Mouse (Mus musculus): ENCODE measurements around the gene Cic. TPM values are rescaled to one million over a fixed set of nuclear protein-coding genes. Genes with fewer than 3 reads are reported as not detected.

The Cic gene
- polyA plus RNA-seq, 1 experiment from 2014 or later = 38.0 TPM

DNA sequence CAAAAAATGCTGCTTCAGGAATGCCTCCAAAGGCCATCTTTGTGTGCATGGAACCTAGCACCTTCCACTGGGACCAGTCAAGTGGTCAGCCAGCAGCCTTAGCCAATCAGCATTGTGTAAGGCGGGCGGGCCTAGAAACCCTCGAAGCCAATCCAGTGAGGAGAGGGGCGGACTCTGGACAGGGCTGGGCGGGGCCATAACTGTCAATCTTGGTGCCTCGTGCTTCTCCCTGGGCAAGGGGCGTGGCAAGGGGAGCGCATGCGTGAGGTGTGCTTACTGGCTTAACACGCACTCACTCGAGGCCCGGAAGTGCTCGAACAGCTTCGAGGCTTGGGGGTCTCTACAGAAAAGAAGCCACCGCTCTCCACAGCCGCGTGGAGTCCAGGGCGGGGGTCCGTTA lies 33.6 kb downstream of the Cic start, which contains the start of gene Prr19:
Prr19 (plus strand) TSS at position 349 of the 400 bp plus-strand sequence.
- Histone ChIP-seq H3K27ac (ENCODE audit: low read depth) (no peak within 1 kb of the TSS), H3K4me2 (ENCODE audit: low read length) (no peak within 1 kb of the TSS), H3K27me3 (replicated peaks; ENCODE audit: control insufficient read depth, insufficient read depth, low read length) (no peaks in the 10 kb centered on the region), H3K36me3 (ENCODE audit: control insufficient read depth, insufficient read depth, low read length) (no peaks in the 10 kb centered on the region), H3K4me1 (replicated peaks; ENCODE audit: control insufficient read depth, insufficient read depth, low read length) (peaks cover 12% of the 10 kb centered on the region), H3K9me3 (ENCODE audit: control insufficient read depth, low read length) (no peaks in the 10 kb centered on the region), H3K4me3 (ENCODE audit: low read depth, low read length) (no peak within 1 kb of the TSS), H3K9ac (ENCODE audit: low read length) (no peak within 1 kb of the TSS)
- 45% methylated on average over 19 of the region's 19 CpGs for WGBS
- DNase-seq (ENCODE audit: low spot score) (no peak), ATAC-seq (replicated peaks; ENCODE audit: low FRiP score, low TSS enrichment, low read depth) (no peak)

DNA sequence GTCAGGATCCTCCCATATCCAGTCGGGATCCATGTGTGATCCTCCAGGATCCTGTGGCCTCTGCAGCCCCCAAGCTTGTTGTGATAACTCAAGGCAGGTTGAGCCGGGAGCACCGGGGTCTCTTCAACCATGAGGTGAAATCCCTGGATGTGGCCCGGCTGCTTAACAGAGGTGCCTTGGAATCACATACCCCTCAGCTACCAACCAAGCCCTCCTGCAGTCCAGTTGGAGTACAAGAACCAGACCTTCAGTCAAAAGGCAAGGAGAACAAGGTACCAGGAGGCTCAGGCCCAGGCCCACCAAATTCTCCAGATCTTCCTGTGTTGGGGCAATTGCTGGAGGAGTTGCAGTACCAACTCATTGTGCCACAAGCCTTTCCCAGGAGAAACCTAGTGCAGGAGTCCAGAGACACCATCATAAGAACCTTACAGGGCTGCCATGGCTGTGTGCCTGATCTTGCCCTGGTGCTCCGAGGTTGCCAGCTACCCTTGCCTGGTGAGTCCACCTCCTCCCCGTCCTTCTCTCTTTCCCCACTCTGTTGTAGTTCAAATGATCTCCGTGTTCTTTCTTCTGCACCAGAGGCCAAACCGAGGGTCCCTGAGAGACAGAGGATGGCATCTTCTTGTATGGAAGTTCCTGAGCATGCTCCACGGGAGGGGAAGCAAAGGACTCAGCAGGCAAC lies 35.6 kb downstream of the Cic start:
- Histone ChIP-seq H3K27me3 (replicated peaks; ENCODE audit: control insufficient read depth, insufficient read depth, low read length) (peaks cover 7% of the 10 kb centered on the region; the same call in 1 of the 2 replicates), H3K36me3 (ENCODE audit: control insufficient read depth, insufficient read depth, low read length) (no peaks in the 10 kb centered on the region), H3K4me1 (replicated peaks; ENCODE audit: control insufficient read depth, insufficient read depth, low read length) (0 out of 2 replicates have a peak, but pooled peaks cover 3% of the 10 kb centered on the region), H3K9ac (ENCODE audit: low read length) (no peak overlapping the region), H3K4me2 (ENCODE audit: low read length) (no peak overlapping the region), H3K4me3 (ENCODE audit: low read depth, low read length) (no peak overlapping the region), H3K9me3 (ENCODE audit: control insufficient read depth, low read length) (no peaks in the 10 kb centered on the region), H3K27ac (ENCODE audit: low read depth) (no peak overlapping the region)
- DNase-seq (ENCODE audit: low spot score) = no peak
- 59% methylated on average over 9 of the region's 9 CpGs for WGBS
- no peak for ATAC-seq (replicated peaks; ENCODE audit: low FRiP score, low TSS enrichment, low read depth)

GRCm38 (mm10) chr7:25303685-25304006 lies 36.1 kb downstream of the Cic start:
- 52% methylated on average over 3 of the region's 3 CpGs for WGBS

DNA sequence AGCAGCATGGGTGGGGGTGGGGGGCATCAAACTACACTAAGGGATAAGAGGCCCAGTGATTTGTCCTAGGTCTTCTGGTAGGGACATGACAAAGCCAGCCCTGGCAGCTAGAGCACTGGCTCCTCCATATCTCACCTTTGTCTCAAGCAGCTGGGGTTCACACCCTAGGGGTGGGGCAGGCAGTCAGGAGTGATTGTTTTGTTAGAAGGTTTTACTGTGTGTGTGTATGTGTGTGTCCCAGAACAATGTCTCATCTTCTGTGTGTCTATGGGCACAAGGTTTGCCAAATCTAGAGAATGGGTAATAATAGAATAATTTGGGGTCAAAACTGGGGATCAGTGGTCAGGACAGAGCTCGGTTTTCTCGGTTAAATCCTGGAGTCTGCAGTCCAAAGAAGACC lies 38.0 kb downstream of the Cic start:
- WGBS = 0% methylated on average over 2 of the region's 2 CpGs
- H3K4me1 ChIP-seq (replicated peaks; ENCODE audit: control insufficient read depth, insufficient read depth, low read length) = 0 out of 2 replicates have a peak, but pooled peaks cover 3% of the 10 kb centered on the region
- peak overlapping the region; percentile 47 for H3K4me3 ChIP-seq (ENCODE audit: low read depth, low read length)
- peak overlapping the region; percentile 95 for H3K4me2 ChIP-seq (ENCODE audit: low read length)
- H3K27ac ChIP-seq (ENCODE audit: low read depth) = no peak overlapping the region
- no peaks in the 10 kb centered on the region for H3K36me3 ChIP-seq (ENCODE audit: control insufficient read depth, insufficient read depth, low read length)
- no peak for DNase-seq (ENCODE audit: low spot score)
- no peak for ATAC-seq (replicated peaks; ENCODE audit: low FRiP score, low TSS enrichment, low read depth)
- H3K27me3 ChIP-seq (replicated peaks; ENCODE audit: control insufficient read depth, insufficient read depth, low read length) = peaks cover 12% of the 10 kb centered on the region; the same call in 1 of the 2 replicates
- H3K9me3 ChIP-seq (ENCODE audit: control insufficient read depth, low read length) = no peaks in the 10 kb centered on the region
- H3K9ac ChIP-seq (ENCODE audit: low read length) = no peak overlapping the region

More at GRCm38 (mm10) chr7:25303685-25304006, 36.1 kb downstream of the Cic start:
- Histone ChIP-seq H3K4me3 (ENCODE audit: low read depth, low read length) (no peak overlapping the region), H3K9me3 (ENCODE audit: control insufficient read depth, low read length) (no peaks in the 10 kb centered on the region), H3K4me1 (replicated peaks; ENCODE audit: control insufficient read depth, insufficient read depth, low read length) (0 out of 2 replicates have a peak, but pooled peaks cover 3% of the 10 kb centered on the region), H3K36me3 (ENCODE audit: control insufficient read depth, insufficient read depth, low read length) (no peaks in the 10 kb centered on the region), H3K27me3 (replicated peaks; ENCODE audit: control insufficient read depth, insufficient read depth, low read length) (peaks cover 7% of the 10 kb centered on the region; the same call in 1 of the 2 replicates), H3K9ac (ENCODE audit: low read length) (no peak overlapping the region), H3K27ac (ENCODE audit: low read depth) (no peak overlapping the region), H3K4me2 (ENCODE audit: low read length) (no peak overlapping the region)
- ATAC-seq (replicated peaks; ENCODE audit: low FRiP score, low TSS enrichment, low read depth) (no peak), DNase-seq (ENCODE audit: low spot score) (no peak)

DNA sequence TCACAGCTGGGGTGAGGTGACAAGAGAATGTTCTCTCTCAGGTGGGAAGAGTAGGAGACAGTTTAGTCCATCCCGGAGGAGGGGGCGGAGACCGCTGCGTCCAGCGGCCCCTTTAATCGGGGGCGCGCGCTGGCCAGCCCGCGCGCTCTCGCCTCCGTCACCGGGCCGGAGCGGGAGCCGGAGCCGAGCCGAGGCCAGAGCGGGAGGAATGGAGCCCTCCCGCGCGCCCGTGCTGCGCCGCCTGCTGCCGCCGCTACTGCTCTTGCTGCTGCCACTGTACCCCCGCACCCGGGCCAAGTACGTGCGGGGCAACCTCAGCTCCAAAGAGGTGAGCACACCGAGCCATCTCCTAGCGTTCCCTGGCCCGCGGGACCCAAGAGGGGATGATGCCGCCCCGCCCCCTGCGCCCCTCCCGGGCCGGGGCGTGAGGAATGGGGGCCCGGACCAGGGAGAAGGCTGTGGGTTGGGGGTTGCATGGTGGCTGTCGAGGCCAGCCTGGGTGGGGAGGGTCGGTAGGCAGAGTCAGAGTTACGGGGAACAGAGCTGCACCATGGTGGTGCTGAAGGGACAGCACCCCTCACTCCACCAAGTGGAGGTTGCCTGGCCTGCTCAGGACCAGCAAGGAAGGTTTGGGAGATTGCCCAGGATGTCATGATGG lies 38.6 kb downstream of the Cic start, which contains the start of gene Tmem145:
Tmem145 (plus strand) TSS at position 151 of the 658 bp plus-strand sequence.
- Histone ChIP-seq H3K9me3 (ENCODE audit: control insufficient read depth, low read length) (no peaks in the 10 kb centered on the region), H3K4me3 (ENCODE audit: low read depth, low read length) (peak within 1 kb of the TSS; percentile 47), H3K27ac (ENCODE audit: low read depth) (no peak within 1 kb of the TSS), H3K9ac (ENCODE audit: low read length) (no peak within 1 kb of the TSS), H3K4me2 (ENCODE audit: low read length) (peak within 1 kb of the TSS; percentile 95), H3K36me3 (ENCODE audit: control insufficient read depth, insufficient read depth, low read length) (no peaks in the 10 kb centered on the region), H3K4me1 (replicated peaks; ENCODE audit: control insufficient read depth, insufficient read depth, low read length) (0 out of 2 replicates have a peak, but pooled peaks cover 3% of the 10 kb centered on the region), H3K27me3 (replicated peaks; ENCODE audit: control insufficient read depth, insufficient read depth, low read length) (peaks cover 12% of the 10 kb centered on the region; the same call in 1 of the 2 replicates)
- ATAC-seq (replicated peaks; ENCODE audit: low FRiP score, low TSS enrichment, low read depth) (peak; percentile 75; the same call in 1 of the 2 replicates), DNase-seq (ENCODE audit: low spot score) (peak; percentile 85)
- under 1% methylated on average over 45 of the region's 47 CpGs for WGBS

- H3K9me3 ChIP-seq (ENCODE audit: control insufficient read depth, low read length) = no peaks in the 10 kb centered on the region
- H3K9ac ChIP-seq (ENCODE audit: low read length) = no peak overlapping the region
- peak overlapping the region; percentile 47; the same call in 1 of the 2 replicates for H3K4me3 ChIP-seq (ENCODE audit: low read depth, low read length)
- WGBS = 37% methylated on average over 2 of the region's 2 CpGs
- DNase-seq (ENCODE audit: low spot score) (no peak), ATAC-seq (replicated peaks; ENCODE audit: low FRiP score, low TSS enrichment, low read depth) (no peak)
- H3K4me2 ChIP-seq (ENCODE audit: low read length) = no peak overlapping the region
- no peaks in the 10 kb centered on the region for H3K36me3 ChIP-seq (ENCODE audit: control insufficient read depth, insufficient read depth, low read length)
- H3K4me1 ChIP-seq (replicated peaks; ENCODE audit: control insufficient read depth, insufficient read depth, low read length) = 0 out of 2 replicates have a peak, but pooled peaks cover 3% of the 10 kb centered on the region
- H3K27ac ChIP-seq (ENCODE audit: low read depth) = no peak overlapping the region
- H3K27me3 ChIP-seq (replicated peaks; ENCODE audit: control insufficient read depth, insufficient read depth, low read length) = peaks cover 12% of the 10 kb centered on the region; the same call in 1 of the 2 replicates
Measured at GRCm38 (mm10) chr7:25306614-25306996, 39.1 kb downstream of the Cic start.

DNA sequence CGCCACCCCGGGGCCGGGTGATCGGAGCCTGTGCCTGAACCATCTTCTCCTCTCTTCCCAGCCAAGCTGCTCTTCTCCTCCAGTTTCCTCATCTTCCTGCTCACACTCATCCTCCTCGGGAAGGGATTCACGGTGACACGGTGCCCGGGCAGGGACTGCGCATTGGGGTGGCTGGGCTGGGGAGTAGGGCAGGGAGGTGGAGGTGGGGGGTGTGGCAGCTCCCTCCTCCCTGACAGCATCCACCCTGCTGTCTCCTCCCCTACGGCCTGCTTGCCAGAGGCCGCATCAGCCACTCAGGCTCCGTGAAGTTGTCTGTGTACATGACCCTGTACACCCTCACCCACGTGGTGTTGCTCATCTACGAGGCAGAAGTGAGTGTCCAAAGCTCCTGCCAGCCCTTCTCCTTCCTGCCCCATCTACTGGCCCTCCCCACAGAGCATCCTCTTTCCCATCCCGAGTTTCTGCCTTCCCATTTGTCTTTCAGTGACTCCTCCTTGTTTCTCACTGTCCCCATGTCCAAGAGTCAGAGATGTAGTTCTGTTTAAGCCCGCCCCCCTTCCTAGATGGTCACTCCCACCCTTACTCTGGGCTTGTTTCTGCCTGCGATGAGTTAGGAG lies 41.3 kb downstream of the Cic start:
- DNase-seq (ENCODE audit: low spot score) = no peak
- ATAC-seq (replicated peaks; ENCODE audit: low FRiP score, low TSS enrichment, low read depth) = no peak
- Histone ChIP-seq H3K36me3 (ENCODE audit: control insufficient read depth, insufficient read depth, low read length) (no peaks in the 10 kb centered on the region), H3K27me3 (replicated peaks; ENCODE audit: control insufficient read depth, insufficient read depth, low read length) (peaks cover 33% of the 10 kb centered on the region), H3K27ac (ENCODE audit: low read depth) (no peak overlapping the region), H3K9ac (ENCODE audit: low read length) (no peak overlapping the region), H3K9me3 (ENCODE audit: control insufficient read depth, low read length) (no peaks in the 10 kb centered on the region), H3K4me2 (ENCODE audit: low read length) (no peak overlapping the region), H3K4me3 (ENCODE audit: low read depth, low read length) (no peak overlapping the region), H3K4me1 (replicated peaks; ENCODE audit: control insufficient read depth, insufficient read depth, low read length) (0 out of 2 replicates have a peak, but pooled peaks cover 3% of the 10 kb centered on the region)
- 49% methylated on average over 17 of the region's 17 CpGs for WGBS

DNA sequence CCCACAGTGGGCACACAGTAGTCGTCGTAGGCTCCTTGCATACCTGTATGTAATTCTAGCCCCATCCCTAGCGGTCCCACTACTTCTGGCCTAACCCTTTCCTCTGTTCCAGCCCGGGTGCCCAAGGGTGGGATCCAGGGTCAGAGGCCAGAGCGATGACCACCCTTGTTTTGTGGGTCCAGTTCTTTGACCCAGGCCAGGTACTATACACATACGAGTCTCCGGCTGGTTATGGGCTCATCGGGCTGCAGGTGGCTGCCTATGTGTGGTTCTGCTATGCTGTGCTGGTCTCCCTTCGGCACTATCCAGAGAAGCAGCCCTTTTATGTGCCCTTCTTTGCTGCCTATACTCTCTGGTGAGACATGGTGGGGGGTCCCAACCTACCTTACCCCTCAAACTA lies 41.9 kb downstream of the Cic start:
- Histone ChIP-seq H3K9ac (ENCODE audit: low read length) (no peak overlapping the region), H3K36me3 (ENCODE audit: control insufficient read depth, insufficient read depth, low read length) (no peaks in the 10 kb centered on the region), H3K4me3 (ENCODE audit: low read depth, low read length) (no peak overlapping the region), H3K27me3 (replicated peaks; ENCODE audit: control insufficient read depth, insufficient read depth, low read length) (peaks cover 39% of the 10 kb centered on the region), H3K9me3 (ENCODE audit: control insufficient read depth, low read length) (no peaks in the 10 kb centered on the region), H3K4me2 (ENCODE audit: low read length) (no peak overlapping the region), H3K27ac (ENCODE audit: low read depth) (no peak overlapping the region), H3K4me1 (replicated peaks; ENCODE audit: control insufficient read depth, insufficient read depth, low read length) (0 out of 2 replicates have a peak, but pooled peaks cover 3% of the 10 kb centered on the region)
- ATAC-seq (replicated peaks; ENCODE audit: low FRiP score, low TSS enrichment, low read depth) (no peak), DNase-seq (ENCODE audit: low spot score) (no peak)
- WGBS = 80% methylated on average over 9 of the region's 9 CpGs

Measured in intestine, embryonic 14.5 days (tissue).